ENCODE assay signal across 8 mouse cellular contexts in genomic region chr19:9052803-9053431, GRCm38 (mm10). TPM values are rescaled to one million over a fixed set of nuclear protein-coding genes. Genes with fewer than 3 reads are reported as not detected.
A peak's percentile ranks its signal among the peaks of the same experiment; 100 is the strongest.
DNase-seq lines count a peak whose midpoint lies in the region; ATAC-seq and TF ChIP-seq lines count a peak whose summit lies in the region.

No protein-coding gene starts in this region.

- DNase-seq in embryo, embryonic 11 days: peak; percentile 34
- DNase-seq in embryo, embryonic 10 days (ENCODE audit: low spot score): no peak
- peak; percentile 74 for DNase-seq in adrenal gland, postnatal 10 days
- peak; percentile 73 for DNase-seq in heart, postnatal 0 days (ENCODE audit: low spot score)
- DNase-seq in left cerebral cortex, postnatal 4 days: no peak
- DNase-seq in kidney, adult 18-20 months: no peak

- H3K27ac ChIP-seq in heart, postnatal 0 days (ENCODE audit: low read depth): peak overlapping the region; percentile 37
- no peak overlapping the region for H3K27ac ChIP-seq in lung, embryonic 16.5 days (ENCODE audit: low read length)
- H3K27ac ChIP-seq in forebrain, embryonic 13.5 days: no peak overlapping the region

- WGBS in heart, postnatal 0 days: 12% methylated on average over 6 of the region's 6 CpGs
- 18% methylated on average over 6 of the region's 6 CpGs for WGBS in lung, embryonic 16.5 days
- 68% methylated on average over 6 of the region's 6 CpGs for WGBS in forebrain, embryonic 13.5 days

- no peaks in the 10 kb centered on the region for H3K36me3 ChIP-seq in heart, postnatal 0 days (replicated peaks; ENCODE audit: control insufficient read depth, insufficient read depth, low read length)
- no peaks in the 10 kb centered on the region for H3K36me3 ChIP-seq in lung, embryonic 16.5 days (ENCODE audit: control insufficient read depth, insufficient read depth, low read length)
- H3K36me3 ChIP-seq in forebrain, embryonic 13.5 days (ENCODE audit: poor library complexity, severe bottlenecking): no peaks in the 10 kb centered on the region

- no peaks in the 10 kb centered on the region for H3K9me3 ChIP-seq in heart, postnatal 0 days (replicated peaks; ENCODE audit: control insufficient read depth, low read length)
- H3K9me3 ChIP-seq in lung, embryonic 16.5 days (ENCODE audit: control insufficient read depth, low read length): no peaks in the 10 kb centered on the region
- no peaks in the 10 kb centered on the region for H3K9me3 ChIP-seq in forebrain, embryonic 13.5 days (replicated peaks)

- no peaks in the 10 kb centered on the region for H3K27me3 ChIP-seq in heart, postnatal 0 days (ENCODE audit: control insufficient read depth, insufficient read depth, low read length)
- H3K27me3 ChIP-seq in lung, embryonic 16.5 days (ENCODE audit: control insufficient read depth, insufficient read depth, low read depth, low read length): no peaks in the 10 kb centered on the region
- H3K27me3 ChIP-seq in forebrain, embryonic 13.5 days: no peaks in the 10 kb centered on the region

- peaks cover 15% of the 10 kb centered on the region; the same call in 1 of the 2 replicates for H3K4me1 ChIP-seq in heart, postnatal 0 days (ENCODE audit: control insufficient read depth, insufficient read depth)
- peaks cover 9% of the 10 kb centered on the region for H3K4me1 ChIP-seq in lung, embryonic 16.5 days (replicated peaks; ENCODE audit: control insufficient read depth, insufficient read depth, low read length)
- H3K4me1 ChIP-seq in forebrain, embryonic 13.5 days: no peaks in the 10 kb centered on the region

- H3K4me2 ChIP-seq in heart, postnatal 0 days (ENCODE audit: low read depth, low read length): peak overlapping the region; percentile 7; the same call in 1 of the 2 replicates
- no peak overlapping the region for H3K4me2 ChIP-seq in lung, embryonic 16.5 days (ENCODE audit: low read depth, low read length)
- no peak overlapping the region for H3K4me2 ChIP-seq in forebrain, embryonic 13.5 days

- intact Hi-C loops in left cerebral cortex, postnatal 4 days (cut with DNase I): no loop called here

- peak; percentile 90 for ATAC-seq in heart, postnatal 0 days (ENCODE audit: insufficient read depth, low read depth)
- peak; percentile 89 for ATAC-seq in lung, embryonic 16.5 days (ENCODE audit: low read depth)
- no peak for ATAC-seq in forebrain, embryonic 13.5 days

- TF ChIP-seq EP300 in heart, postnatal 0 days (IDR thresholded peaks at IDR 0.05; ENCODE audit: low read depth): no peak

- no peak for TF ChIP-seq CTCF in heart, postnatal 0 days (IDR thresholded peaks at IDR 0.05; ENCODE audit: low read depth)

- no peak overlapping the region for H3K4me3 ChIP-seq in heart, postnatal 0 days (ENCODE audit: low read depth, low read length)
- no peak overlapping the region for H3K4me3 ChIP-seq in lung, embryonic 16.5 days (ENCODE audit: low read length)
- no peak overlapping the region for H3K4me3 ChIP-seq in forebrain, embryonic 13.5 days

- no peak overlapping the region for H3K9ac ChIP-seq in heart, postnatal 0 days (replicated peaks; ENCODE audit: low read depth, low read length)
- H3K9ac ChIP-seq in lung, embryonic 16.5 days (ENCODE audit: low read length): no peak overlapping the region
- no peak overlapping the region for H3K9ac ChIP-seq in forebrain, embryonic 13.5 days

RNA-seq across cellular contexts. Expression of gene Scgb1a1, which starts 34.8 kb away (rescaled TPM):
- 1 to 10 TPM in 1 of 2 experiments, not detected in 1; 3.9 TPM for total RNA-seq in adrenal gland, postnatal 10 days (2021)
- total RNA-seq in heart, postnatal 0 days (2014; rRNA removed; ENCODE audit: low replicate concordance): 8.9 TPM in 1 of 2 replicates, not detected in the other
- 1.3 and 98.2 TPM in 2 replicates for polyA plus RNA-seq in heart, postnatal 0 days (2015; fragmentation: Nextera tagmentation; extraction: Ambion mirVana)
- 25.3 and 50.5 TPM in 2 replicates for polyA plus RNA-seq in lung, embryonic 16.5 days (2015; fragmentation: Nextera tagmentation; extraction: Ambion mirVana)
- total RNA-seq in left cerebral cortex, postnatal 4 days (2021): under 1 TPM in 1 of 2 experiments, not detected in 1; 0.94 TPM
- polyA plus RNA-seq in forebrain, embryonic 13.5 days (2015; fragmentation: Nextera tagmentation; extraction: Ambion mirVana): not detected in 2 replicates

Comparison
In these comparisons a context has a peak if more than half of its experiments do, and no peak if none do; other contexts are left out.
1. DNase-seq: peak in embryo, embryonic 11 days (single experiment), adrenal gland, postnatal 10 days (single experiment) and heart, postnatal 0 days (single experiment); none in embryo, embryonic 10 days (single experiment), left cerebral cortex, postnatal 4 days (single experiment) and kidney, adult 18-20 months (single experiment).